Mouse (Mus musculus): ENCODE measurements around the gene 2410002F23Rik.
"Not testable (repeated sequence)": the region's sequence is repeated elsewhere in the genome, so short reads cannot be mapped to it uniquely, and the experiment has no call there.

2410002F23Rik gene

DNA sequence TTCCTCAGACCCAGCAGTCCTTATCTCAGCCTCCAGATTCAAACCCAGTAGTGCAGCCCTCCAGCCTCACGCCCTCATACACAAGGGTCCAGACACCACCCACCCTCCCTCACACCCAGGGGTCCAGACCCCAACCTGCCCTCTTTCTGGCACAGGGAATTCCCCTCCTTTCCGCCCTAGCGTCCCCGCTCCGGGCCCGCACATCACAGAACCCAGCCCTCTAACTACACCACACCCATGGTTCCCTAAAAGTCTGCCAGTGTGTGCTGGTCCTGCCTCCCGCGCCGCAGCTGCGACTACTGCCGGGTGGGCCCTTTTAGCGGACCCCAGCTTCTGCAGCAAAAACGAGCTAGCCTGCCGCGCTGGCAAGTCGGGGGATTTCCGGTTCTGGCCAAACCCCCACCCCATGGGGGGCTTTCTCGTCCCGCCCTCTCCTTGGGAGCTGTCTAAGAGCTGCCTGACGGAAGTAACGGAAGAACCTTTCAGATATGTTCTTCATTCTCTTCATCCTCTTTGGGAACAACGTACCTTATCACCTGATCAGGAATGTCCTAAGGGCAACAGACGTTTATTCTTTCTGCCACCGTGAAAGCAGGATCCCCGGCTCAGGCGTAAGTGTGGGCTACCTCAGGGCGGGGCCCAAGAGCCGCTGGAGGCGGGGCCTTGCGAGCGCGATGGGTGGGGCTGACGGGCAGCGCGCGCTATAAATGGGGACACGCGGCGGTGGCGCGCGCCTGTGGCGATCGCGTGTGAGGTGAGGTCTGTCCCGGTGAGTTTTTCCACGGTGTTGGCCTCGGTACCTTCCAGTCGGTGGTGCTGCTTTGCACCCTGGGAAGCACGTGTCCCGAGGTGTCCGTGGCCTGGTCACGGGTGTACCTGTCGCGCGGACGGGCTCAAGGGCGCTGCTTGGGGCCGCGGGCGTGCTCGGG lies at the start of gene 2410002F23Rik, which contains the start of gene 1700028J19Rik:
Gene 2410002F23Rik (plus strand): TSS at position 668 of the 929 bp plus-strand sequence.
Gene 1700028J19Rik (minus strand): TSS at position 641 of the 929 bp plus-strand sequence.
- in situ Hi-C loops (cut with MboI, MseI), result no loop called here

DNA sequence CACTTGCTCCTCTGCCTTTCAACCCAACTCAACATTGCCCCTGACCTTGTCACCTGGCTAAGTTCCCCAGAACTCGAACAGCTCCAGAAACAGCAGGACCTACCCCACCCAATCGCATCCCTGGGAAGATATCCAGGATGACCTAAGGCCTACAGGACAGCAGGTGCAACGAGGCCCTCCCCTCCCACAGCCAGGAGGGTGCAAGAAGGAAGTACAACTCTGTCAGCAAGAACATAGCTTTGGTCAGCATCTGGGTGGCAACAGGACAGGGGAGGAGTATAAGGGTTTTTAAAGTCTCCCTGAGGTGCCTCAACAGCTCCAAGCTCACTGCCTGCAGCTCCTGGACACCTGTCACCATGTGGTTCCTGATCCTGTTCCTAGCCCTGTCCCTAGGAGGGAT lies 48.6 kb upstream of the 2410002F23Rik start, which contains the start of gene Klk1b3:
Gene Klk1b3 (plus strand): TSS at position 301 of the 400 bp plus-strand sequence.
- in situ Hi-C loops (cut with MboI, MseI), result loop anchor here (10.0 kb wide), 1 partner anchor 143 kb away; the partner anchor contains the start of gene Klk1b27

DNA sequence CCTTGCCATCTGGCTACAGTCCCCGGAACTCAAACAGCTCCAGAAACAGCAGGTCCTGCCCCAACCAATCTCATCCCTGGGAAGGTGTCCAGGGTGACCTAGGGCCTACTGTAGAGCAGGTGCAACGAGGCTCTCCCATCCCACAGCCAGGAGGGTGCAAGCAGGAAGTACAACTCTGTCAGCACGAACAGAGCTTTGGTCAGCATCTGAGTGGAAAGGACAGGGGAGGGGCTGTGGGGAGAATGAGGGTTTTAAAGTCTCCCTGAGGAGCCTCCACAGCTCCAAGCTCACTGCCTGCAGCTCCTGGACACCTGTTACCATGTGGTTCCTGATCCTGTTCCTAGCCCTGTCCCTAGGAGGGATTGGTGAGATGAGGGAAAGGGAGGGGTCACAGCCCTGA lies 39.4 kb upstream of the 2410002F23Rik start, which contains the start of gene Klk1b4:
Gene Klk1b4 (plus strand): TSS at position 301 of the 400 bp plus-strand sequence.
- in situ Hi-C loops (cut with MboI, MseI), result not testable (repeated sequence)

DNA sequence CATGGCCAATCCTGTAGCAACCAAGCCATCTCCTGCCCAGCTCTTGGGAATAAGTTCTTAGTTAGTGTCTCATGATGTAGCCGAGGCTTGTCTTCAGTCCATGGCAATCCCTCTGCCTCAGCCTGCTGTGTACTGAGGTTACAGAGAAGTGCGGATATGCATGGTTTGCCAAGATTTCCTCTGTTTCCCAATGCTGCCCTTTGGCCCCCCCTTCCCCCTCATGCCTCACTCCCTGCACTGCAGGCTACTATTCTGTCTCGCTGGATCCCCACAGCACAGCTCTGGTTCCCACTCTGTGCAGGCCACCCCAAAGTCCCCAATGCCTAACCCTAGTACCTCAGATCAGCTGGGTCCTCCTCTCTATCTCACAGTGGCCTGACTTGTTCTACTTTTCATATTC lies 38.2 kb upstream of the 2410002F23Rik start:
- in situ Hi-C loops (cut with MboI, MseI), result no loop called here

DNA sequence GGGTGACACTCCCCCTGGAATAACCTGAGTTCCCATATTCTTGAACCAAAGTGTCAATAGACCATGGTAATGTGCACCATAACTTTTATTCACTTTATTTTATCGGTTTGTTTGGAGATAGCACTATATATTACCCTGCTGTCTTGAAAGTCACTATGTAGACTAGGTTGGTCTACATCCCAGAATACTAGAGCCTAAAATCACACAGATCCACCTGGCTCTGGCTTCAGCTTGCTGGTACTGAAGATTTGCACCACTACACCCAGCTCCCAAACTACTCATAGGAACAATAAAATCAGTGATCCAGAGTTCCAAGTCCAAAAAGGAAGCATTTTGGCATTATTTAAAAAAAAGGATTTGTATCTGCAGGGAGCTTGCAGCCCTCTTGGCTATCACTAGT lies 30.9 kb upstream of the 2410002F23Rik start, which contains the start of gene Klk1b5:
Gene Klk1b5 (plus strand): TSS at position 301 of the 400 bp plus-strand sequence.
- in situ Hi-C loops (cut with MboI, MseI), result no loop called here

DNA sequence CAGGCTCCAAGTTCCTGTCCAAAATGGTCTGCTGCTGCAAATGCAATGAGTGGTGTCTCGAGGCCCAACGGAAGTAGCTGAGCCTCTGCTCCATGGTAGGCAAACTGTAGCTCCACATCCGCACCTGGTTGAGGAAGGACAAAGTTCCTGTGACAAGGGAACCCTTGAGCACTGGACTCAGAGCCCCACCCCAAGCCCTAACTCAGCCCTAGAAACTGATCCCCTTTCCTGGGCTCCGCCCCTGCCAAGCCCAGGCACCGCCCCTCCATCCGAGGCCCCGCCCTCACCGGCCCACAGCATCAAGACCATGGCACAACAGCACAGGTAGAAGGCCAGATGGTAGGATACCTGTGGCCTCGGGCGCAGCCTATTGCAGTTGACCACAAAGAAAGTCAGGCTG lies 24.9 kb upstream of the 2410002F23Rik start:
- in situ Hi-C loops (cut with MboI, MseI), result not testable (repeated sequence)

DNA sequence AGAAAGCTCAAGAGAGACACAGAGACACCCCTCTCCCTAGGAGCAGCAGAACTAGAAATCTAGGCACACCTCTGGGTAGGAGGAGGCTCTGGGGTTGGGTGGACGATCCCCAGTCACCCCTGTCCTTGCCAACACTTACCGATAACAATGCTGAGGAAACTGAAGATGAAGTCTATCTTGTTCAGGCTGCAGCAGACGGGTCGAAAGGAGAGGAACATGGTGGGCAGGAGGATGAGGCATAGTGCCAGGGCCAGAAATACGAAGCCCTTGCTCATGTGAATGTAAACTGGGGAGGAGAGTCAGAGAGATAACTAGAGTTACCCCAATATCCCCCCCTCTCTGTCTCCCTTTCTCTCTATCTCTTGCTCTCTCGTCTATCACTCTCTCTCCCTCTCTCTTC lies 24.2 kb upstream of the 2410002F23Rik start:
- in situ Hi-C loops (cut with MboI, MseI), result not testable (repeated sequence)

DNA sequence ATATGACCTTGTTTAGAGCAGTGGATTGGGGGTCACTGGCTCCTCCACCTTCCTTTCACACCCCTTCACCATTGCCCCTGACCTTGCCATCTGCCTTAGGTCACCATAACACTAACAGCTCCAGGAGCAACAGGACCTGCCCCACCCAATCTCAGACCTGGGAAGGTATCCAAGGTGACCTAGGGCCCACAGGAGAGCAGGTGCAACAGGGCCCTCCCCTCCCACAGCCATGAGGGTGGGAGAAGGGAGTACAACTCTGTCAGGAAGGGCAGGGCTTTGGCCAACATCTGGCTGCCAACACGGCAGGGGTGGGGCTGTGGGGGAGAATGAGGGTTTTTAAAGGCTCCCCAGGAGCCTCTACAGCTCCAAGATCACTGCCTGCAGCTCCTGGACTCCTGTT lies 21.4 kb upstream of the 2410002F23Rik start, which contains the start of gene Klk1:
Gene Klk1 (plus strand): TSS at position 285 of the 400 bp plus-strand sequence.
- in situ Hi-C loops (cut with MboI, MseI), result no loop called here

DNA sequence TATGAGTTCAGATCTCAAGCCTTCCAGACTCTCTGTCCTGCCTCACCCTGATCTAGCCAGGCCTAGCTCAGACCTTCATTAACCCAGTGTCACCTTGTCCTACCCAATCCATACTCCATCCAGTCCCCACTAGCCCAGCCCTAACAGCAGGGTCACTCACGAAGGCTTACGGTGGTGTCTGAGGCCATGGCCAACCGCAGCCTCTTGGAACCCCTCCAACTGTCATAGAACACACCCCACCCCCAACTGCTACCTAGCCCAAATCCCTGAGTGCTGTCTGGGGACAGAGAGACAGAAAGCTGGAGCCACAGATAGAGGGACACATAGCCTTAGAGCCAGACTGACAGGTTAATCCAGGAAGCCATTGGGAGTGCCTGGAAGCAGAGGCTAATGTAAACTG lies 10.6 kb upstream of the 2410002F23Rik start, which contains the start of gene Gm36864:
Gene Gm36864 (plus strand): TSS at position 269 of the 400 bp plus-strand sequence.
- in situ Hi-C loops (cut with MboI, MseI), result no loop called here

DNA sequence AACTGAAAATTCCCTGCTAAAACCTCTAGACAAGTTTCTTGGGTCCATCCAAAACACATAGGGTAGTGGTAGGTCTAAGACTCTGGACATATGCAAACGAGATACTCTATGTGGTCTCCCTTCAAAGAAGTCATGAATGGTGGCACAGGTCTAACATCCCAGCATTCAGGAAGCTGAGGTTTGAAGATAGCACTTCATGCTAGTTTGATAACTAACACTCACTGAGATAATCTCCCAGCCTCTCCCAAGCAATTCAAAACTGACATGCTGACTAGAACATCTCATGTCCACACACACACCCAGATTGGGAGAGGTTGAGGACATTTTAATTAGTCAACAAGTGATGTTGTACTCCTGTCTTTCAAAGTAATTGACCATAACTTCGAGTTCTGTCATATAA lies 6.6 kb upstream of the 2410002F23Rik start:
- in situ Hi-C loops (cut with MboI, MseI), result no loop called here

DNA sequence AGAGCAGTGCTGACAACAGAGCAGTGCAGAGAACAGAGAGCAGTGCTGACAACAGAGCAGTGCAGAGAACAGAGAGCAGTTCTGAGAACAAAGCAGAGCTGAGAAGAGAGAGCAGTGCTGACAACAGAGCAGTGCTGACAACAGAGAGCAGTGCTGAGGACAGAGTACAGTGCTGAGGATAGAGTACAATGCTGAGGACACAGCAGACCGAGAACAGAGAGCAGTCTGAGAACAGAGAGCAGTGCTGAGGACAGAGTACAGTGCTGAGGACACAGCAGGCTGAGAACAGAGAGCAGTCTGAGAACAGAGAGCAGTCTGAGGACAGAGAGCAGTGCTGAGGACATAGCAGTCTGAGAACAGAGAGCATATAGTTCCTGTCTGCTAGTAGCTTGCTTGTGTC lies 5.8 kb upstream of the 2410002F23Rik start:
- in situ Hi-C loops (cut with MboI, MseI), result no loop called here

DNA sequence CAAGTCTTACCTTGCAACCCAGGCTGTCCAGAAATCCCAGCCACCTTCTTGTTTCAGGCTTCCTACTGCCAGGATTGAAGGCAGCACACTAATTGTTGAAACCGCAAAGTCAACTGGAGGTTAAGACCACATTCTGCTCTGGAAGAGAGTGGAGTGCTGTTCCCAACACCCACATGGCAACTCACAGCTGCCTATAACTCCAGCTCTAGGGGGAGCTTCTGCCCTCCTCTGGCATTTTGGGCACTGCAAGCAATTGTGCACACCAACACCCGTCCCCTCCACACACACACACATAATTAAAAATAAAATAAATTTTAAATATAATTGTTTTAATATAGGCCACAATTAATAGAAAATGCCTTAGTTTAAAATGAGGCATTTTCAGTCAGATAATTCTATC lies 5.4 kb upstream of the 2410002F23Rik start:
- in situ Hi-C loops (cut with MboI, MseI), result no loop called here

DNA sequence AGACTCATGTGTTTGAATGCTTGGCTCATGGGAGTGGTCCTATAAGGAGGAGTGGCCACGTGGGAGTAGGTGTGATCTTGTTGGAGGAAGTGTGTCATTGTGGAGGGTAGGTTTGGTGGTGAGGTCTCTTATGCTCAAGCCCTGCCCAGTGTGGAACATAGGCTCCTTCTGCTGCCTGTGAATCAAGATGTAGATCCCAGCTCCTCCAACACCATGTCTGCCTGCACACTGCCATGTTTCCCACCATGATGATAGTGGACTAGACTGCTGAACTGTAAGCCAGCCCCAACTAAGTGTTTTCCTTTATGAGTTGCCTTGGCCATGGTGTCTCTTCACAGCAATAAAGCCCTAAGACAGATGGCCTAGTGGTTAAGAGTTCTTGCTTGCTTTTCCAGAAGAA lies 2.4 kb upstream of the 2410002F23Rik start:
- in situ Hi-C loops (cut with MboI, MseI), result no loop called here

DNA sequence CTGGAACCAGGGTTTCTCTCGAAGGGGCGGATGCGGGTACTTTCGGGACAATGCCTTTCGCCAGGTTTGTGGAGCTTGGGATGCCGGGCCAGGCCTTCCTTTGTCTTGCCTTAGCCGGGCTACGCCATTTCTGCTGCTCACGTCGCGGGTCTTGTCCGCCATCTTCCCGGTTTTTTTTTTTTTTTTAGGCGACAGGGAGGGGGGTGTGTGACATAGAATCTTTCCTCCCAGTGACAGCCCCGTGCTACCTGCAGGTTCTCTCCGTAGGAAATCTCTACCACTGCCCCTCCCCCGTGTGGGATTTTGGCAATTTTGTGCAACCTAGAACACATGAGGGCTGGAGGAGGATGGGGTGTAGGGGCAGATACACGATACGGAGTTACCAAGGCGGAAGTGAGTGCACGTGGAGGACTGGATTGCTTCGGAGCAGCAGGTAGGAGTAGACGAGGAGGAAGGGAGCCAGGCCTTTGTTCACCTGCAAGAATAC lies 505 bp downstream of the 2410002F23Rik start:
- in situ Hi-C loops (cut with MboI, MseI), result no loop called here

DNA sequence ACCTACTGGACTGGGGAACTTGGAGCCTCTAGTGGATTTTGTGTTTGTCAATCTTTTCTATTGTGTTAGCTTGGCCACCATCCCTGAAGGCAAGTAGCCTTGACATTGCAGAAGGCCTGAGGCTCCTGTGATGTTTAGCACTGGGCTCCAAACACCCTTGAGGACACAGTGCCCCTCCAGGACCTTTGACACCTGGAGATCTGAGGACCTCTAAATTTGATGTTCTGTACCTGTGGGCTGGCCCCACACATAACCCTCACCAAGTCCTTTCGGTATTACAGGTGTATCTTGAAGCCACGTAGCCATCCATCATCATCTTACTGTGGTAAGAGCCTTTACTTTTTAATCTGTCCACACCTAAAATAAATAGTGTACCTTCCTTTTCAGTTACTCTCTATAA lies 1.4 kb downstream of the 2410002F23Rik start:
- in situ Hi-C loops (cut with MboI, MseI), result no loop called here

DNA sequence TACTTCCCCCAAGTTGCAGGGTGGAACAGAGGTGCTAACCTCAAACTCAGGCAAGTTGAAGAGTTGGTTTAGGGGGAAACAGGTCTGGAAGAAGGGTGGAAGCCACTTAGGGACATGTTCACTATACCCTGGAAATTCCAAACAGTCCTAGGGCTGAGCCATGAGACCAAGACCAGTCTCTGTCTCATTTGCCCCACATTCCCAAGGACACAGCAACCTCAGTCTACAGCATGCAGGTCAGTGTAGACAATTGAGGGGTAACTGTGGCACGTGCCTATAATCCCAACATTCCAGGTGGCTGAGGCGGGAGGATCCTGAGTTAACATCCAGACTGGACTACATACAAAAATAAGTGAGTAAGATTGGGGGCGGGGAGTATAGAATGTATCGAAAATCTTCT lies 2.7 kb downstream of the 2410002F23Rik start:
- in situ Hi-C loops (cut with MboI, MseI), result no loop called here

DNA sequence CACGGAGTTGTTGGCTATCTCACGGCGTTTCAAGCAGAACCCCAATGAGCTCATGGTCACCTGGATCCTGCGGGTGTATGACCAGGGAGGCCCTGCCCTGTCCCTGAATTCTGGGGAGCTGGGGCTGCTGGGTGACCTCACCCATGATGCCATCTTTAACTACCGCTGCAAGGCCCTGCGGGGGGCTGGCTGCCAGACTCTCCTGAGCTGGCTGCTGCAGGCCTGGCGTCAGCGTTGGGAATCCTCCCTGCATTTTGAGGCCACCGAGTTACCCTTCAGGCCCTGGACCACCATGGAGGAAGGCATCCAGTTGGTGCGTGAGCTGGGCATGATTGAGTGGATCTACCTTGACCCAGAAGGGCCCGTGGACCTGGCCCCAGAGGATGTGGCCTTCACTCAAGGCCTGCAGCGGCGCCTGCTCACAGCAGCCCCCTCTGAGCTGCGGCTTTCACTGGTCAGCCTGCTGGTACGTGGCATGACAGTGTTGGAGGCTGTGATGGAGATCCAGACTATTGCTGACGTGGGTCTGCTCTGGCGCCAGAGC lies 4.3 kb downstream of the 2410002F23Rik start:
- in situ Hi-C loops (cut with MboI, MseI), result not testable (repeated sequence)

DNA sequence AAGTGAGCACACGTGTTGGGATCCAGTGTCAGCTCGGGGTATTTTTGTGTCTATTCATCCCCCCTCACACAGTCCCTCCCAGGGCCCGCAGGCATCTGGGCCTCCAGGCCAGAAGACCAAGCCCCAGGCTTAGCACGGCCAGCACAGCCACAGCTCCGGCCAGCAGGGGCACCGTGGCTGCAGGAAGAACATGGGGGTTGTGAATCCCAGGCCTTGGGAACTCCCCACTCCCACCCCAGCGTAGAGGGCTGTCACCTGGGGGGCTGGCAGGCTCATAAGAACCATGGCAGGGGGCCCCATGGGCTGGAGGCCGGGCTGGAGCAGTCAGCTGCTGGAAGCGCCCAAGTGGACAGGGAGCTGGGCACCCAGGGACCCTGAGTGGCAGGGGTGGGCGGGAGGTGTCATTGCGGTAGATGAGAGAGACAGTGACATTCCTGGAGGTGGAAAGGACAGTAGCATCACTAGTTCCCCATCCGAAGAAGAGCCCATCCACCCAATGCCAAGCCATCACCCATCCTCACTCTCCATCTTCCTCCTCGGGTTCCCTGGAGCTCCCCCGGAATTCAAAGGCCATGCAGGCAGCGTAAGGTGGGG lies 6.6 kb downstream of the 2410002F23Rik start:
- in situ Hi-C loops (cut with MboI, MseI), result no loop called here

DNA sequence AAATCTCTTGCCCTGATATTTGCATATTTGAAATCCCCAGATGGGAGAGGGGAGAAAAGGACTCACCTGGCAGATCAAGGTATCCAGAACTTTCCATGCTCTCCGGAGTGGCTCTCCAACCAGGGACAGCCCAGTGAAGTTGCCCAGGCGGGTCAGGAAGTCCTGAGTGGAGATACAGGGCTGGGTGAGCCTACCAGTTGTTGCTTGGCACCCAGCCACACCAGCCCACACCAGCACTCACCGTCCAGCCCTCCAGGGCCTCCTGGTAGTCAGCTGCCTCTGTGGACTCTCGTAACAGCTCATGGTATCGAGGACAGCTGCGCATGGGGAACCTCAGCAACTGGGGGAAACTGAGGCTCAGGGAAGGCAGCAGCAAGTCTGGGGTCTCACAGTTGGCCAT lies 8.4 kb downstream of the 2410002F23Rik start:
- in situ Hi-C loops (cut with MboI, MseI), result no loop called here

DNA sequence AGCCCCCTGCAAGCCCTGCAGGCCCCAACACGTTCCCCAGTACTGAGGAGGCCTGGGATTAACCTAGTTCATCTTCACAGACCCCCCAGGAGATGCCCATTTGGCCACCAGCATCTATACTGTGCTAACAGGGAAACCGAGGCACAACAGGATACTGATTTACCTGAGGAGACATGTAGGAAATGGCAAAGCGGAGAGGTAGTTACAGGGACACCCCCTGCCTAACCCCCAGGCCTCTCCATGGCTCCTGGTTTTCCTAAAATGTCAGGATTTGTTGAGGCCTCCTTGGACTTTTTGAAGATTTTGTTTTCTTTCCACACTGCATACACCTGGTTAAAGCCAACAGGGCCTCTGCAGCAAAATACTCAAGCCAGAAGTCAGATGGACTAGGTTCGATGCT lies 10.8 kb downstream of the 2410002F23Rik start, which contains the start of gene Acp4:
Gene Acp4 (minus strand): TSS at position 101 of the 400 bp plus-strand sequence.
- in situ Hi-C loops (cut with MboI, MseI), result no loop called here

DNA sequence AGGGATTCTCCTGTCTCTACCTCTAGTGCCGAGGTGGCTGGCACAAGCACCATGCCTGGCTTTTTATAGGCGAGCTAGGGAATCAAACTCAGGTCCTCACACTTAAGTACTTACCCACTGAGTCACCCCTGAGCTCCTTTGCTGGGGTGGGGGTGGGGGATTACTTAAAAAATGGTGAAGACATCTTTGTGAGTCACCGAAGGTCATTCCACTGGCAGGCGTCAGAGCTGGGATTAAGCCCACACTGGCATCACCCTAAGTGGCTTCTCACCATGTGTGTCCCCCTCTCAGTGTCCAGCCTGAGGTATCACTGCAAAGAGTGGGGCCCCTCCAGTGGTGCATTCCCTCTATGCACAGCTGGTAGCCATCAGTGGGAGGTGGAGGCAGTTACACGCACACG lies 13.9 kb downstream of the 2410002F23Rik start:
- in situ Hi-C loops (cut with MboI, MseI), result loop anchor here (5.0 kb wide), 2 partner anchors 47 to 207 kb away; partner anchors contain the start of genes Aspdh, Clec11a and Josd2

Data from T-helper 2 cell (primary cell).